Mouse (Mus musculus): Measurements from ENCODE around the gene Cdk7. TPM values are rescaled to one million over a fixed set of nuclear protein-coding genes. Genes with fewer than 3 reads are reported as not detected.
"Not testable (repeated sequence)": the region's sequence is repeated elsewhere in the genome, so short reads cannot be mapped to it uniquely, and the experiment has no call there.

The Cdk7 gene
- polyA plus RNA-seq, 1 experiment: 27.1 TPM

GRCm38 (mm10) chr13:100751402-100751801 is 20.7 kb upstream of the Cdk7 start:
- peaks cover 3% of the 10 kb centered on the region; the same call in 1 of the 2 replicates for H3K4me1 ChIP-seq (ENCODE audit: control insufficient read depth, insufficient read depth, low read length)
- no peak overlapping the region for H3K4me3 ChIP-seq (ENCODE audit: insufficient read depth, low read length)
- TF ChIP-seq CTCF (IDR thresholded peaks at IDR 0.05; ENCODE audit: low read depth, low read length): no peak
- no peak for TF ChIP-seq POLR2A (IDR thresholded peaks at IDR 0.05; ENCODE audit: borderline replicate concordance, low read depth, low read length)
- H3K27ac ChIP-seq (ENCODE audit: insufficient read depth, low read depth, low read length): no peak overlapping the region

- TF ChIP-seq POLR2A (IDR thresholded peaks at IDR 0.05; ENCODE audit: borderline replicate concordance, low read depth, low read length) (no peak), CTCF (IDR thresholded peaks at IDR 0.05; ENCODE audit: low read depth, low read length) (no peak)
- Histone ChIP-seq H3K4me1 (ENCODE audit: control insufficient read depth, insufficient read depth, low read length) (peaks cover 3% of the 10 kb centered on the region; the same call in 1 of the 2 replicates), H3K27ac (ENCODE audit: insufficient read depth, low read depth, low read length) (no peak overlapping the region), H3K4me3 (ENCODE audit: insufficient read depth, low read length) (no peak overlapping the region)
These were observed 20.1 kb upstream of the Cdk7 start for GRCm38 (mm10) chr13:100750799-100751198.

- peaks cover 8% of the 10 kb centered on the region for H3K4me1 ChIP-seq (ENCODE audit: control insufficient read depth, insufficient read depth, low read length)
These were observed 17.9 kb upstream of the Cdk7 start for GRCm38 (mm10) chr13:100748638-100749037.

GRCm38 (mm10) chr13:100746090-100746489 is 15.4 kb upstream of the Cdk7 start:
- H3K4me3 ChIP-seq (ENCODE audit: insufficient read depth, low read length): no peak overlapping the region
- H3K27ac ChIP-seq (ENCODE audit: insufficient read depth, low read depth, low read length): no peak overlapping the region
- TF ChIP-seq POLR2A (IDR thresholded peaks at IDR 0.05; ENCODE audit: borderline replicate concordance, low read depth, low read length) (no peak), CTCF (IDR thresholded peaks at IDR 0.05; ENCODE audit: low read depth, low read length) (no peak)
- peaks cover 23% of the 10 kb centered on the region for H3K4me1 ChIP-seq (ENCODE audit: control insufficient read depth, insufficient read depth, low read length)

More at GRCm38 (mm10) chr13:100748638-100749037, 17.9 kb upstream of the Cdk7 start:
- H3K27ac ChIP-seq (ENCODE audit: insufficient read depth, low read depth, low read length): no peak overlapping the region
- no peak overlapping the region for H3K4me3 ChIP-seq (ENCODE audit: insufficient read depth, low read length)
- TF ChIP-seq POLR2A (IDR thresholded peaks at IDR 0.05; ENCODE audit: borderline replicate concordance, low read depth, low read length): no peak
- TF ChIP-seq CTCF (IDR thresholded peaks at IDR 0.05; ENCODE audit: low read depth, low read length): no peak

GRCm38 (mm10) chr13:100744036-100744744 is 13.5 kb upstream of the Cdk7 start, which contains the start of gene Mrps36:
Mrps36 (minus strand) TSS chr13:100744659.
- no peak for TF ChIP-seq CTCF (IDR thresholded peaks at IDR 0.05; ENCODE audit: low read depth, low read length)
- no peak for TF ChIP-seq POLR2A (IDR thresholded peaks at IDR 0.05; ENCODE audit: borderline replicate concordance, low read depth, low read length)
- H3K4me1 ChIP-seq (ENCODE audit: control insufficient read depth, insufficient read depth, low read length): peaks cover 19% of the 10 kb centered on the region
- peak within 1 kb of the TSS; percentile 81 for H3K4me3 ChIP-seq (ENCODE audit: insufficient read depth, low read length)
- peak within 1 kb of the TSS; percentile 79 for H3K27ac ChIP-seq (ENCODE audit: insufficient read depth, low read depth, low read length)

- no peak for TF ChIP-seq POLR2A (IDR thresholded peaks at IDR 0.05; ENCODE audit: borderline replicate concordance, low read depth, low read length)
- no peak for TF ChIP-seq CTCF (IDR thresholded peaks at IDR 0.05; ENCODE audit: low read depth, low read length)
- peak overlapping the region; percentile 81 for H3K4me3 ChIP-seq (ENCODE audit: insufficient read depth, low read length)
- H3K27ac ChIP-seq (ENCODE audit: insufficient read depth, low read depth, low read length): peak overlapping the region; percentile 30
- peaks cover 19% of the 10 kb centered on the region for H3K4me1 ChIP-seq (ENCODE audit: control insufficient read depth, insufficient read depth, low read length)
These were observed 12.8 kb upstream of the Cdk7 start for GRCm38 (mm10) chr13:100743346-100744035.

GRCm38 (mm10) chr13:100742831-100743230 is 12.1 kb upstream of the Cdk7 start:
- Histone ChIP-seq H3K27ac (ENCODE audit: insufficient read depth, low read depth, low read length) (no peak overlapping the region), H3K4me1 (ENCODE audit: control insufficient read depth, insufficient read depth, low read length) (peaks cover 19% of the 10 kb centered on the region), H3K4me3 (ENCODE audit: insufficient read depth, low read length) (no peak overlapping the region)

GRCm38 (mm10) chr13:100732756-100733155 is 2.0 kb upstream of the Cdk7 start:
- H3K4me1 ChIP-seq (ENCODE audit: control insufficient read depth, insufficient read depth, low read length): peaks cover 7% of the 10 kb centered on the region
- TF ChIP-seq POLR2A (IDR thresholded peaks at IDR 0.05; ENCODE audit: borderline replicate concordance, low read depth, low read length): no peak
- no peak for TF ChIP-seq CTCF (IDR thresholded peaks at IDR 0.05; ENCODE audit: low read depth, low read length)
- no peak overlapping the region for H3K4me3 ChIP-seq (ENCODE audit: insufficient read depth, low read length)
- no peak overlapping the region for H3K27ac ChIP-seq (ENCODE audit: insufficient read depth, low read depth, low read length)

More at GRCm38 (mm10) chr13:100742831-100743230, 12.1 kb upstream of the Cdk7 start:
- TF ChIP-seq CTCF (IDR thresholded peaks at IDR 0.05; ENCODE audit: low read depth, low read length) (no peak), POLR2A (IDR thresholded peaks at IDR 0.05; ENCODE audit: borderline replicate concordance, low read depth, low read length) (no peak)

GRCm38 (mm10) chr13:100731462-100732046 is 815 bp upstream of the Cdk7 start:
- not testable (repeated sequence) for H3K4me3 ChIP-seq (ENCODE audit: insufficient read depth, low read length); H3K4me1 ChIP-seq (ENCODE audit: control insufficient read depth, insufficient read depth, low read length)
- H3K27ac ChIP-seq (ENCODE audit: insufficient read depth, low read depth, low read length): peak overlapping the region; percentile 64; the same call in 1 of the 2 replicates

Data from bone marrow macrophage, adult 2 months (primary cell).